Mouse (Mus musculus) brain, embryonic 14.5 days (tissue): ENCODE data around the gene Wdr37.

Experiments
- CTCF ChIP-seq: fragments of 200-500 bp; IDR thresholded peaks from 2 replicates; pipeline ENCODE4 v1.5.1; 2012; ENCODE audit warnings: inconsistent platforms, mild to moderate bottlenecking, moderate library complexity, borderline replicate concordance; ENCODE audit not compliant: insufficient read depth, insufficient read length; ENCODE audit errors: extremely low read depth
- POLR2A ChIP-seq: fragments of 200-500 bp; IDR thresholded peaks from 2 replicates; pipeline ENCODE4 v1.6.1; 2012; ENCODE audit warnings: mild to moderate bottlenecking, inconsistent platforms, borderline replicate concordance; ENCODE audit not compliant: poor library complexity, insufficient read depth, insufficient read length, severe bottlenecking; ENCODE audit errors: extremely low read depth

DNA sequence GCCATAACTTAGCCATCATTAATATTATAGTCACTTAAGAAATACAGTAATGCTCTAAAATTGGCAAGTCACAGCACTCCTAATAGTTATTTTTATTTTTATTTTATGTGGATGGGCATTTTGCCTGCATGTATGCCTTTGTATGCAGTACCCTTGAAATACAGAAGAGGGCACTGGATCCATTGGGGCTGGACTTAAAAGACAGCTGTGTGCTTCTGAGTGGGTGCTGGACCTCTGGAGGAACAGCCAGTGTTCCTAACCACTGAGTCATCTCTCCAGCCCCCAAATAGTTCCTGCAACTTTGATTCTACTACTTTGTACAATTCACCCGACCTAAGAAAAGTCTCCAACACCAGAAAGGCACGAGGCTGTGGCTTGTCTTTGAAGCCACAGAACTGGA is 24.0 kb downstream of the Wdr37 start:
- no peak for TF ChIP-seq POLR2A
- peak; percentile 43; the same call in 1 of the 2 replicates for TF ChIP-seq CTCF
